Mouse (Mus musculus) kidney, postnatal 10 days (tissue): ENCODE results near the gene Plekhm3.
A peak's percentile ranks its signal among the peaks of the same experiment; 100 is the strongest.

Experiments used
- DNase-seq: peaks from one replicate; pipeline ENCODE4 v3.0.0; 2021; ENCODE audit warnings: mixed read lengths

Plekhm3 gene

DNA sequence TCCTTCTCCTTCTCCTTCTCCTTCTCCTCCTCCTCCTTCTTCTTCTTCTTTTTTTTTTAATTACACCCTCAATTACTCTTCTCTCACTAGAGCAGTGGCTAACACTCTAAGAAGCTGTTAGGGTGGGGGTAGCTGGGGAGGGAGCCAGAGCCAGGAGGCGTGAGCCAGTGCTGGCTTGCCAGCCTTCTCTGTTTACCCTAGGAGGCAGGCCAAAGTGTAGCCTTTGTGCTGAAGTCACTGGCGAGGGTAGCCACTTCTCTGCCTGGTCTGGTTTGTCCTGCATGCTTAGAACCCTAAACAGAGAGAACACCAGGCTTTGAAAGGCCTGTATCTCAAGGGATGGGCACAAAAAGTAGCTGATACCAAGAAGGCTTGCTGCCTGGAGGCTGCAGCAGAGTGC is 199.4 kb downstream of the Plekhm3 start:
- DNase-seq = no peak

DNA sequence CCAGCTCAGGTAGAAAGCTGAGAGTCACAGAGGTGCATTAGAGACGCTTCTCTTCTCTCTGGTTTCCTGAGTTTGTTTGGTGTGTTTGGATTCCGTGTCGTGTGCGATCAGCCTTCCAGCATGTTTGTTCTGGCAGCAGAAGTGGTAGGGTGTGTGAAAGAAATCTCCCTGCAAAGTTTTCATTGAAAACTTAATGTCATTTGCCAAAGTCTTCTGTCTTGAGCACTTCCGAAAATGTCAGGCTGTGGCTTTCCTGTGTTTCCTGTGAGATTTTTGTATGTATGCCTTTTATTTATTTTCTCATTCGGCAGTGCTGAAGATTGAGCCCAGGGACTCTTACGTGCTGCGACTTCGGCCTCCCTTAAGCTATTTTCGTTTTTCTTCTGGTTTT is 200.0 kb downstream of the Plekhm3 start:
- no peak for DNase-seq

DNA sequence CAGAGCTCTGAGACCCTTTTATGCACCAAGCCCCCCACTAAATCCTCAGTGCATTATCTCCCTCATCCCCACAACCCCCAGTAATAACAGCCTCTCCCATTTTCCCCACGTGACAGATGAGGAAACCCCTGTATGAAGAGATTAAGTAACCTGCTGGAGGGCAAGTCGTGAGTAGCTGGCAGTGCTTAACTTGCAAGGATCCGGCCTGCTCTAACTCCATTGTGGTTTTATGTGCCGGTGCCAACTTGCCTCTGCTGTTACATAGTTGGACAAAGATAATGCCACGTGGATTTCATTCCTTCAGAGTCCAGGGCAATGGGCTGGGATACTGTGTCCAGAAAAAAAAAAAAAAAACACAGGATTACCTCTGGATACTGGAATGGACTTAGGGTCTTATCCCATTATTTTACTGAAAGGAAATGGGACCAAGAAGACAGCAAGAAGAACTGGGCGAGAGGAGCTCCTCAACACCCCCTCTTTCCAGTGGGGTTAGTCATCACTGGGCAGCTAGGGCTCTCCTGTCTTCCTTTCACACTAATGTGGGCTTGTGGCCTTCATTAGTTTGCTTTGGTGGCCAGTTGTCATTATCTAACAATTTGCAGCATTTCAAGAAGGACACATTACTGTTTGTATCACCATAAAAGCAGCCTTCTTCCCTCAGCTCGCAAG is 200.5 kb downstream of the Plekhm3 start:
- DNase-seq = no peak

DNA sequence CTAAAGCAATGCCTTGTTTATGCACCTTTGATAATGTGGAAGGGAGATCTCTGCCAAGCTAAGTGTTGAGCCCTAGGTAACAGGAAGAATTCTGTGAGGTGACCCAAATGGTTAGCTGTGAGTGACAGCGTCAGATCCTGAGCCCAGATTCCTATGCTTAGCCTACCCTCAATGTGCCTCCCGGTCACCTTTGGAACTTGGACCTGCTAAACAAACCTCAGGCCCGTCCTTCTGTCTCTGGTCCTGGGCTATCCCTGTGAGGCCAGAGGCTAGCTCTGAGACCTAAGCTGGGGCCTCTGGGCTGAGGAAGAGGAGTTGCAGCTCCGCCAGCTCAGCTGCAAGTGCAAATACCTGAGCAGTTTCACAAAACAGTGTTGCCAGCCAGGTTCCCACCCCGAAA is 202.0 kb downstream of the Plekhm3 start:
- no peak for DNase-seq

DNA sequence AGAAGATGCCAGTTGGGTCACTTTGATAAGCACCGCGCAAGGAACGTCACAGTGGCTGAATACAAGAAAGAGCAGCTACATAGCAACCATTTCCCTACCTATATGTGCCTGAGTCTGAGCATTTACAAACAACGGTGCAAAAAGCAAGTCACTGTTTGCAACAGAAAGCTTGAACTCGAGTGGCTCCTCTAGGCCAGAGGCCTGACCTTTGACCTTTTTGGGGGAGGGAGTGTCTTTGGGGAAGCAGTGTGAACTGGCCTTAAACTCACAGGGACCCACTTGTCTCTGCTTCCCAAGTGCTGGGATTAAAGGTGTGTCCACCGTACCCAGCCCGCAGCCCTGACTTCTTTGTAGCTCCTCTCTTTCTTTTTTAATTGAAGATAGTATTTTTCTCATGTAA is 203.0 kb downstream of the Plekhm3 start:
- no peak for DNase-seq

DNA sequence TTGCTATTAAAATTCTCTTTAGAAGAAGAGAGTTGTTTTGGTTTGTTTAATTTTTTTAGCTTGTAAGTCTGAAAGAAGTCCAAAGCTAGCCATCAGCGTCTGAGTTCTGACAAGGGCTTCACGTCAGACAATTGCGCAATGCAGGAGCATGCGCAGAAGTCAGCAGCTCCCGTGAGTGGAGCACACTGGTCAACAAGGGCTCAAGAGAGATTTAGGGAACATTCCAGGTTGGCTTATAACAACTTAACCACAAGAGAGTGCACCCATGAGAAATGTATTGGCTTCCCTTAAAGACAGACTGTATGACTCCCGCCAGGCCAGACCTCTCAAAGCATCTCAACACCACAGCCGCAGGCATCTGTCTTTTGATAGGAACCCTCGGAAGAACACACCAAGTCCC is 203.5 kb downstream of the Plekhm3 start:
- no peak for DNase-seq

DNA sequence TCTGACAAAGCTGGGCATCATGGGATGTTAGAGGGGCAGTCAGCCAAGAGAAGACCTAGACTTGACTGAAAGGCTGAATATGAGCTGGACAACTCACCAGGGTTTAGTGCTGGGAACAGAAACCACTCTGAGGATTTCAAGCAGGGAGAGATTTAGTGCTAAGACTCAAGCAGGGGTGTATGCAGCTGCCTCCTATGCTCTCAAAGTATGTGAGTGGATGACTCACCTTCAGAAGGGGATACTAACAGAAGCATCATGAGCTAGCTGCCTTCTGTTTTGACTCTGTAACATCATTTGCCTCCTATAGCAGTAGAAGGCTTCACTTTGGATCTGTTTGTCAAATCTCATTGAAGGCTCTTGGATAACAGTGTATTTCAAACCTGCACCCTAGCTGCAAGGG is 212.0 kb downstream of the Plekhm3 start:
- no peak for DNase-seq

DNA sequence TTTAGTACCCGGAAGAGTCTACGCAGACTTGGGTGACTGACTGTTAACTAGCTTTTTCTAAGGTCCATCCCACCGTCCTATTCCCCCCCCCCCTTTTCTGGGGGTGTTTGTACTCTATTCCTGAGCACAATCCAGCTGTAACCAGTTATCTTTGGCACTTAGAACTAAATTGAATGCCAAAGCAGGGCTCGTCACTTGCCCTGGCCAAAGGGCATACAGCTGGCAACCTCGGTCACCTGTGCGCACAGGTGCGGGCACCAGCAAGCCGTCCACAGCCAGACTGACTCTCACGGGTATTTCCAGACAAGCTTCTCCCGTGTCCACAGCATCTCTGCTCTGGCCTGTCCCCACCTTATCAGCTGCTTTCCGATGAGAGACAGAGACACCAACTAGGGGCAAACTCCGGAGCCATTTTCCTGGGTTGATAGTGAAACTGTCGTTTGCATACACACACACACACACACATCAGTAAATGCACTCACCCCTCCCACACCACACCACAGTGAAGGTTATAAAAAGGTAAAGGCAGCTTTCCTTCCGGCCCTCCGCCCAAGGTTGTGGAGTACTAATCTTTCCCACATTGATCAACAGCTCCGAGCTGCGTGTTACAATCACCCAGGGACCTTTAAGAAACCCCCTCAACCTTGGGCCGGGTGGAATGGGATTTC is 213.7 kb downstream of the Plekhm3 start:
- peak; percentile 55 for DNase-seq

DNA sequence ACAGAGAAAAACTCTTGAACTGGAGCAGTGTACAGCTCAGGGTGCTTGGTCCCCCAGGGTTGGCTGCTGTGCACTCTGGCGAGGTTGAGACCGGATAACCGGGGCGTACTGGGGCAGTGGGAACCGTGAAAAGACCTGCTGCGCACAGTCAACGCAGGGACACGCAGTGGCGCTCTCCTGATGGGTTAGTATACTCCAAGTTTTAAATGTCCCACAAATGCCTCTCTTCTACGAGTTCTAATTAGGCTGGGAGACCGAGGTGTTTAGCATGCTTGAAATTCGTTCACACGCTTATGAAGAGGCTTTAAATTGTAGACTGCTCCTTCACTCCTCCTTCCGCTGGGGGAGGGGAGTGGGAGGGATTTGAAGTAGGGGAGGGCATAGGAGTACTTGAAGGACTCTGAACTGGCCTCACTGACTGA is 218.0 kb downstream of the Plekhm3 start:
- DNase-seq = peak; percentile 81

DNA sequence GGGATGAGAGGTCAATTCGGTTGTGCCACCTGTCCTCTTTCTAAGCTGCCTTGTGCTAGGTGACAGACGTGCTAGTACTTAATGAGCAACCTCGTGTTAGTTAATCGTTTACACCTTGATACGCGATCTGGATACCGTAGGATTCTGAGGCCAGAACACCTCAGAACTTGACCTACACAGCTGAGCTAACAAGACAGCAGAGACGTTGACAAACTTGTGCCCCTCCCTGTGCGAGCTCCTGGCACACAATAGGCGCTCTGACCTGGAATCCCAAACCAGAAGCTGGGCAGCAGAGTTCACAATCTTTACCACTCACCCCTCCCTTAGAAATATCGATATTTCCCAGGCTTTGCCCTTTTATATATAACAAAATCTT is 218.5 kb downstream of the Plekhm3 start:
- peak; percentile 59 for DNase-seq

DNA sequence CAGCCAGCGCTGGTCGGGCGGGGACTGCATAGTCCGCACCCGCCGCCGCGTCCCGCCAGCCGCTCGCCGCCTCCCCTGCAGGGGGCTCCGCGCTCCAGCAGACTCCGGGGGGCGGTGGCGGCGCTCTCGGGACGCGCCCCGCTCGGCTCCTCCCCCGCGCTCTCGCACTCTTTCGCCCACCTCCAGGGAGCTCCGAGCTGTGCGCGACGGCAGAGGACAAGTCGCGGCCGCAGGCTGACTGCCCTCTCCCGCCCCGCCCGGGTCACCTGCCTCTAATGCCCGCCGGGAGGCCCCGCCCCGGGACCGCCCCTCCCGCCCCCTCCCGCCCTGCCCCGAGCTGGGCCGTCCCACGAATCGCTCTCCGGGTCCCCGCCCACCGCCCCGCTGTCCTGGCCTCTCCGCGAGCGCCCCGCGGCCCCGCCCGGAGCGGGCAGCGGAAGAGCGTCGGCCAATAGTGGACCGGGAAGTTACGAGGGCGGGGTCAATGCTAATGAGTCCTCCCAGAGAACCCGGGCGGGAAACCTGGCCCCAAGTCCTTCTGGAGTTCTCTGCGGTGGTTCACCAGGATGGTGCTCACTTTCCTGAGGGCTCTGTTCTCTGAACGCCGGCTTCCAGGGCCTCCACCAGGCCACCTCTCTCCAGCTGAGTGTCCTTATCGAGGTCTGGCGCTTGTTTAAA is 219.0 kb downstream of the Plekhm3 start, which contains the start of gene Fzd5:
TSS of gene Fzd5 (minus strand) at position 250 of the 678 bp plus-strand sequence.
- DNase-seq = peak; percentile 97

DNA sequence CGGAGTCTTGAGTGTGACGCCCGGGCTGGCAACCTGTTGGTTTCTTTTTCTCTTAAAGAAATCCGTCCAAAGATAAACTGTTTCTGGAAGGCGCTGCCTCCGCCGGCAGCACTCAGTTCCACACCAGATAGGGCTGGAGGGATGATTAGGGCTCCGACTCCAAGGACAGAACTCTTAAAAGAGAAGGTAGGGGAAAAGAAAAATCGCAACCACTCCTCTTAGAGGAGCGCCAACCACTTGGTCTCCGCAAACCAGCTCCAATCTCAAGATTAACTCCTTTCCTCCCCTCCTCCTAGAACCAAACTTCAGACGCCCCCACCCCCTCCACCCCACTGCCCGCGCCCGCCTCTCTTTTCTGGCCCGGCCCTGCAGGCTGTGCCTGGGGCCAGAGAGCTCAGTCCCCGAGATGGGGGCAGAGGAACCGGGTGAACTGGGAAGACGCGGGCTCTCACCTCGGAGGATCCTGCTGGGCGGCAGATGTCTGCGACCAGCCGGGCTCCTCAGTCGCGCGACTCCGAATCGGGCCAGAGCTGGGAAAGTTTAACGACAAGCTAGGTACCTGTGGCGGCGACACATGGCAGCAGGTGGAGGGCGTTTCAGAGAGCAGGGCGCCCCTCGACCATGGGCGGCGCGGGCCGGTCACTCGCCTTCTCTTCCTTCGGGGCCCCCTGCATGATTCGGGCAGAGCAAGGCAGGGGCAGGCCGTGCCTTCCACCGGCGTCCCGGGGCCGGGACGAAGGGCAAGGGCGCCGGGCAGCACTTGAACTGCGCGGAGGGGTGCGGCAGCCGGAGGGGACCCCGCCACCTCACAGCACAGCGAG is 219.7 kb downstream of the Plekhm3 start:
- DNase-seq = no peak
